Mouse (Mus musculus) G1E (cell line): Measurements from ENCODE around the gene Rfx3.
A peak's percentile ranks its signal among the peaks of the same experiment; 100 is the strongest.

Source experiments
- CTCF ChIP-seq: IDR thresholded peaks from 2 replicates; pipeline ENCODE4 v1.5.1; 2012; ENCODE audit warnings: low read depth, low read length, inconsistent platforms, mixed read lengths
- GATA1 ChIP-seq: IDR thresholded peaks from 2 replicates; pipeline ENCODE4 v1.6.1; 2012; ENCODE audit warnings: borderline replicate concordance, low read length, inconsistent platforms, mixed read lengths
- TAL1 ChIP-seq: conservative IDR thresholded peaks from 2 replicates; pipeline ENCODE4 v1.6.1; 2012; ENCODE audit warnings: low read depth, low read length, inconsistent platforms, mixed read lengths

GRCm38 (mm10) chr19:27780030-27780429, 230.9 kb downstream of the Rfx3 start:
- TF ChIP-seq CTCF (peak; percentile 46; the same call in 1 of the 2 replicates), TAL1 (no peak), GATA1 (no peak)
